Mouse (Mus musculus): ENCODE data around the gene Bag1. TPM values are rescaled to one million over a fixed set of nuclear protein-coding genes. Genes with fewer than 3 reads are reported as not detected.
"Not testable (repeated sequence)": the region's sequence is repeated elsewhere in the genome, so short reads cannot be mapped to it uniquely, and the experiment has no call there.

Gene Bag1
- polyA plus RNA-seq, 1 experiment from 2014 or later = 233 TPM

GRCm38 (mm10) chr4:40947565-40948159, 432 bp downstream of the Bag1 start:
- ATAC-seq (ENCODE audit: low FRiP score) = no peak; the same call in 1 of the 2 replicates
- H3K9ac ChIP-seq (ENCODE audit: low read length) = peak overlapping the region; percentile 87
- peak overlapping the region; percentile 84 for H3K4me3 ChIP-seq (ENCODE audit: low read depth, low read length)
- peak overlapping the region; percentile 82 for H3K27ac ChIP-seq (ENCODE audit: low read depth, low read length)
- H3K4me2 ChIP-seq = peak overlapping the region; percentile 73
- peak; percentile 97 for DNase-seq (ENCODE audit: low spot score, missing footprints)
- H3K9me3 ChIP-seq (ENCODE audit: control insufficient read depth, low read length) = no peaks in the 10 kb centered on the region
- H3K27me3 ChIP-seq (ENCODE audit: control insufficient read depth, insufficient read depth, low read length) = no peaks in the 10 kb centered on the region
- peaks cover 14% of the 10 kb centered on the region for H3K36me3 ChIP-seq (ENCODE audit: control insufficient read depth, insufficient read depth, low read length)
- under 1% methylated on average over 40 of the region's 40 CpGs for WGBS
- peaks cover 17% of the 10 kb centered on the region for H3K4me1 ChIP-seq (ENCODE audit: control insufficient read depth, insufficient read depth, low read length)

- Histone ChIP-seq H3K4me1 (ENCODE audit: control insufficient read depth, insufficient read depth, low read length) (peaks cover 17% of the 10 kb centered on the region), H3K27ac (ENCODE audit: low read depth, low read length) (no peak overlapping the region), H3K36me3 (ENCODE audit: control insufficient read depth, insufficient read depth, low read length) (peaks cover 20% of the 10 kb centered on the region), H3K9me3 (ENCODE audit: control insufficient read depth, low read length) (no peaks in the 10 kb centered on the region), H3K9ac (ENCODE audit: low read length) (peak overlapping the region; percentile 87), H3K4me2 (peak overlapping the region; percentile 73), H3K4me3 (ENCODE audit: low read depth, low read length) (peak overlapping the region; percentile 84), H3K27me3 (ENCODE audit: control insufficient read depth, insufficient read depth, low read length) (no peaks in the 10 kb centered on the region)
- 91% methylated on average over 7 of the region's 7 CpGs for WGBS
- ATAC-seq (ENCODE audit: low FRiP score) = no peak
- DNase-seq (ENCODE audit: low spot score, missing footprints) = no peak
These were observed 1.5 kb downstream of the Bag1 start for GRCm38 (mm10) chr4:40946516-40947121.

DNA sequence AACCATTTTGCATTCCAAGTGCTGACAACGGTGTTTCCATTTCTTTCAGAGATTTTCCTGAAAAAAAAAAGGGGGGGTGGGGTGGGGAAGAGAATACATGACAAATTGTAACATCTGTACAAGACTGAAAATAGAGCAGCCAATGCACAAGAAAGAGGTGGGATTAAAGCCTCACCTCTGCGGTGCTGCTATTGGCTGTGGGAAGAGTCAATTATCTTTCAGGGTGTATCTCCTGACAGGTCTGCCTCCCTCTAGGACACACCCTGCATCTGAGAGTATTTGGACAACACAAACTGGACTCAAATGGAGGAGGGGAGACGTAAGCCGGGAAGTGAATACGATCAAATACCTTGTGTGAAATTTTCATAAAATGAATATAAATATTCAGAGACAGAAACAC, 4.4 kb downstream of the Bag1 start:
- Histone ChIP-seq H3K4me3 (ENCODE audit: low read depth, low read length) (no peak overlapping the region), H3K9ac (ENCODE audit: low read length) (no peak overlapping the region), H3K4me1 (ENCODE audit: control insufficient read depth, insufficient read depth, low read length) (peaks cover 9% of the 10 kb centered on the region), H3K36me3 (ENCODE audit: control insufficient read depth, insufficient read depth, low read length) (peaks cover 36% of the 10 kb centered on the region), H3K27ac (ENCODE audit: low read depth, low read length) (no peak overlapping the region), H3K27me3 (ENCODE audit: control insufficient read depth, insufficient read depth, low read length) (no peaks in the 10 kb centered on the region), H3K4me2 (no peak overlapping the region), H3K9me3 (ENCODE audit: control insufficient read depth, low read length) (no peaks in the 10 kb centered on the region; the same call in 1 of the 2 replicates)
- no peak for ATAC-seq (ENCODE audit: low FRiP score)
- DNase-seq (ENCODE audit: low spot score, missing footprints) = no peak
- WGBS = 98% methylated on average over 5 of the region's 5 CpGs

- Histone ChIP-seq H3K27me3 (ENCODE audit: control insufficient read depth, insufficient read depth, low read length) (no peaks in the 10 kb centered on the region), H3K9me3 (ENCODE audit: control insufficient read depth, low read length) (no peaks in the 10 kb centered on the region; the same call in 1 of the 2 replicates), H3K4me3 (ENCODE audit: low read depth, low read length) (no peak overlapping the region), H3K4me2 (no peak overlapping the region), H3K36me3 (ENCODE audit: control insufficient read depth, insufficient read depth, low read length) (peaks cover 54% of the 10 kb centered on the region), H3K27ac (ENCODE audit: low read depth, low read length) (no peak overlapping the region), H3K9ac (ENCODE audit: low read length) (no peak overlapping the region), H3K4me1 (ENCODE audit: control insufficient read depth, insufficient read depth, low read length) (no peaks in the 10 kb centered on the region)
- DNase-seq (ENCODE audit: low spot score, missing footprints) = no peak
- ATAC-seq (ENCODE audit: low FRiP score) = no peak
- WGBS = 95% methylated on average over 5 of the region's 5 CpGs
These were observed 9.3 kb downstream of the Bag1 start for GRCm38 (mm10) chr4:40938793-40939192.

- H3K27me3 ChIP-seq (ENCODE audit: control insufficient read depth, insufficient read depth, low read length) = no peaks in the 10 kb centered on the region
- no peak overlapping the region for H3K9ac ChIP-seq (ENCODE audit: low read length)
- no peak overlapping the region for H3K4me2 ChIP-seq
- no peaks in the 10 kb centered on the region for H3K4me1 ChIP-seq (ENCODE audit: control insufficient read depth, insufficient read depth, low read length)
- peaks cover 42% of the 10 kb centered on the region for H3K36me3 ChIP-seq (ENCODE audit: control insufficient read depth, insufficient read depth, low read length)
- no peak overlapping the region for H3K4me3 ChIP-seq (ENCODE audit: low read depth, low read length)
- WGBS = 91% methylated on average over 9 of the region's 9 CpGs
- H3K9me3 ChIP-seq (ENCODE audit: control insufficient read depth, low read length) = no peaks in the 10 kb centered on the region; the same call in 1 of the 2 replicates
- no peak for ATAC-seq (ENCODE audit: low FRiP score)
- DNase-seq (ENCODE audit: low spot score, missing footprints) = peak; percentile 82
- no peak overlapping the region for H3K27ac ChIP-seq (ENCODE audit: low read depth, low read length)
These were observed 11.8 kb downstream of the Bag1 start for GRCm38 (mm10) chr4:40936175-40936839.

DNA sequence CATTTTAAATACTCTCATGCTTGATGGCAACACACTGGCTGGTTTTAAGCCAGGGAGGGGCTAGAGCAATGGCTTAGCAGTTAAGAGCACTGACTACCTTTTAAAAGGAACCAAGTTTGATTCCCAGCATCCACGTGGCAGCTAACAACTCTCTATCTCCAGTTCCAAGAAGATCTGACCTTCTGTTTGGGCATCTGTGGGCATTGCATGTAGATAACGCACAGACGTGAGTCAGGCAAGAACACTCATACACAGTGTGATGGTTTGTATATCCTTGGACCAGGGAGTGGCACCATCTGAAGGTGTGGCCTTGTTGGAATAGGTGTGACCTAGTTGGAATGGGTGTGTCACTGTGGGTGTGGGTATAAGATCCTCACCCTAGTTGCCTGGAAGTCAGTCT, 13.7 kb downstream of the Bag1 start:
- H3K36me3 ChIP-seq (ENCODE audit: control insufficient read depth, insufficient read depth, low read length) = peaks cover 32% of the 10 kb centered on the region

GRCm38 (mm10) chr4:40933694-40934093, 14.4 kb downstream of the Bag1 start:
- Histone ChIP-seq H3K36me3 (ENCODE audit: control insufficient read depth, insufficient read depth, low read length) (peaks cover 27% of the 10 kb centered on the region), H3K4me2 (no peak overlapping the region), H3K9ac (ENCODE audit: low read length) (no peak overlapping the region), H3K4me3 (ENCODE audit: low read depth, low read length) (no peak overlapping the region), H3K4me1 (ENCODE audit: control insufficient read depth, insufficient read depth, low read length) (no peaks in the 10 kb centered on the region), H3K9me3 (ENCODE audit: control insufficient read depth, low read length) (no peaks in the 10 kb centered on the region), H3K27me3 (ENCODE audit: control insufficient read depth, insufficient read depth, low read length) (no peaks in the 10 kb centered on the region), H3K27ac (ENCODE audit: low read depth, low read length) (no peak overlapping the region)
- WGBS = 87% methylated on average over 5 of the region's 5 CpGs
- ATAC-seq (ENCODE audit: low FRiP score) (no peak), DNase-seq (ENCODE audit: low spot score, missing footprints) (peak; percentile 71)

More for the DNA sequence above, 13.7 kb downstream of the Bag1 start:
- not testable (repeated sequence) for ATAC-seq (ENCODE audit: low FRiP score); H3K27ac ChIP-seq (ENCODE audit: low read depth, low read length); H3K9ac ChIP-seq (ENCODE audit: low read length); H3K9me3 ChIP-seq (ENCODE audit: control insufficient read depth, low read length); H3K4me1 ChIP-seq (ENCODE audit: control insufficient read depth, insufficient read depth, low read length); DNase-seq (ENCODE audit: low spot score, missing footprints); H3K4me2 ChIP-seq; H3K27me3 ChIP-seq (ENCODE audit: control insufficient read depth, insufficient read depth, low read length); H3K4me3 ChIP-seq (ENCODE audit: low read depth, low read length)
- 96% methylated on average over 3 of the region's 3 CpGs for WGBS

- Histone ChIP-seq H3K9ac (ENCODE audit: low read length) (no peak overlapping the region), H3K36me3 (ENCODE audit: control insufficient read depth, insufficient read depth, low read length) (peaks cover 4% of the 10 kb centered on the region), H3K4me1 (ENCODE audit: control insufficient read depth, insufficient read depth, low read length) (no peaks in the 10 kb centered on the region), H3K9me3 (ENCODE audit: control insufficient read depth, low read length) (no peaks in the 10 kb centered on the region), H3K4me3 (ENCODE audit: low read depth, low read length) (no peak overlapping the region), H3K4me2 (no peak overlapping the region), H3K27me3 (ENCODE audit: control insufficient read depth, insufficient read depth, low read length) (no peaks in the 10 kb centered on the region), H3K27ac (ENCODE audit: low read depth, low read length) (no peak overlapping the region)
- DNase-seq (ENCODE audit: low spot score, missing footprints) = peak; percentile 35
- no peak for ATAC-seq (ENCODE audit: low FRiP score)
- 84% methylated on average over 7 of the region's 7 CpGs for WGBS
These were observed 19.0 kb downstream of the Bag1 start for GRCm38 (mm10) chr4:40929046-40929445.

DNA sequence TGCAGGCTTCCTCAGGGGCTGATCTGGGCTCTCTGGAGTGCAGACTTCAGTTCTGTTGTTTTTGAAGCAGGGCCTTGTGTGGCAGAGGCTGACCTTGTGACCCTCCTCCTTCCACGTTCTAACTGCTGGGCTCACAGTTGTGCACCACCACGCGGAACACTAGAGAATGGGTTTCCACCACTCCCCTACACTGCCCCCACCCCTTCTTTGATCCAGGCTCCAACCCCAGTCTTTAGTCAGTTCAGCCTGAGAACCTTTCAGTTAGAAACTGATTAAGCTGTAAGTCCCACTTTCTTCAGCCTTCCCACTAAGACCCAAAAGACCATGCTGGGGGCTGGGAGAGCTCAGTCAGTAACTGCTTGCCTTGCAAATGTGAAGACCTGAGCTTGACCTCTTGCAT, 22.5 kb downstream of the Bag1 start:
- ATAC-seq (ENCODE audit: low FRiP score) (no peak), DNase-seq (ENCODE audit: low spot score, missing footprints) (peak; percentile 60)
- Histone ChIP-seq H3K27me3 (ENCODE audit: control insufficient read depth, insufficient read depth, low read length) (no peaks in the 10 kb centered on the region), H3K9ac (ENCODE audit: low read length) (no peak overlapping the region), H3K36me3 (ENCODE audit: control insufficient read depth, insufficient read depth, low read length) (no peaks in the 10 kb centered on the region), H3K27ac (ENCODE audit: low read depth, low read length) (no peak overlapping the region), H3K4me2 (no peak overlapping the region), H3K4me3 (ENCODE audit: low read depth, low read length) (no peak overlapping the region), H3K4me1 (ENCODE audit: control insufficient read depth, insufficient read depth, low read length) (no peaks in the 10 kb centered on the region), H3K9me3 (ENCODE audit: control insufficient read depth, low read length) (no peaks in the 10 kb centered on the region)
- 23% methylated on average over 3 of the region's 3 CpGs for WGBS

All from midbrain, embryonic 11.5 days (tissue).